Mouse (Mus musculus): Measurements from ENCODE around the gene Apoc3. TPM values are rescaled to one million over a fixed set of nuclear protein-coding genes. Genes with fewer than 3 reads are reported as not detected.

Gene Apoc3
- total RNA-seq, 2 experiments from 2014 or later: 1.2 to 1.6 TPM

- intact Hi-C loops (cut with DNase I): no loop called here
- DNase-seq (ENCODE audit: low spot score in 2 of 2): no peak
These were observed 213 bp upstream of the Apoc3 start for GRCm38 (mm10) chr9:46235649-46236048.

DNA sequence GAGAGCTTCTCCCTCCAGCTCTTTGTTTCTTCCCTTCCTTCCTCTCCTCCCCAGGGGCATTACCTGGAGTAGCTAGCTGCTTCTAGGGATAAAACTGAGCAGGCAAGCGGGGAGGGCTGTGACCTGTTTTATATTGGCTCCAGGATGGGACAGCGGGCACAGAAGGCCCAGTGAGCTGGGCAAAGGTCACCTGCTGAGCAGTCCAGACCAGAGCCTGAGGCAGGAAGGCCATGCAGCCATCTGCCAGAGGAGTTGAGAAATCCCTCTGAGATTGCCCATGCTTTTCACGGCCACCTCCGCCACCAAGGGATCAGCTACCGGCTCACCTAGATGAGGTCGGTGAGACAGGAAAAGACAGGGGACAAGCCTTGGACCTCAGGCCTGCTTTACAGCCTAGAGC lies 240 bp downstream of the Apoc3 start:
- intact Hi-C loops (cut with DNase I): no loop called here
- no peak for DNase-seq (ENCODE audit: low spot score in 2 of 2)

DNA sequence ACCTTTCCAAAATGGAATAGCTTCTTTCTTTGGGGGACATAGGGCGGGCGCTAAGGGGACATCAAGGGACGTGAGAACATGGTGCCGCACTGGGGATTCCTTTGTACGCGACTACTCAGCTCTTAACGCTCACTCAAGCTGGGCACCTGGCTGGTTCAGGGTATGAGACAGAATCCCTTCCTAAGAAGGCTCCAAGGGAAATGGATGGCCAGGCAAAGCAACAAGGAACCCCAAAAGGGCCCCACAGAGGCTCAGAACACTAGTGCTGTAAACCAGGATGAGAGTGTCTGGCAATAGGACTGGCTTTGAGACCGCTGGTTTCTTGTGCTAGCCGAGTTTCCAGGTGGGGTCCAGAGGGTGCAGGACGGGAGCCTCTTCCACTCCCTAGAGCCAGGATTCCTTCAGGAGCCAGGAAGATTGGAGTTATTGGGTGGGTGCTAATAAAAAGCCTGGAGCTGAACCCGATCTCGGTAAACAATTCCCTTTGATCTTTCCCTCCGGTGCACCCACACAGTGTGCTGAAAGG lies 4.9 kb downstream of the Apoc3 start:
- intact Hi-C loops (cut with DNase I): no loop called here
- no peak for DNase-seq (ENCODE audit: low spot score in 2 of 2)

DNA sequence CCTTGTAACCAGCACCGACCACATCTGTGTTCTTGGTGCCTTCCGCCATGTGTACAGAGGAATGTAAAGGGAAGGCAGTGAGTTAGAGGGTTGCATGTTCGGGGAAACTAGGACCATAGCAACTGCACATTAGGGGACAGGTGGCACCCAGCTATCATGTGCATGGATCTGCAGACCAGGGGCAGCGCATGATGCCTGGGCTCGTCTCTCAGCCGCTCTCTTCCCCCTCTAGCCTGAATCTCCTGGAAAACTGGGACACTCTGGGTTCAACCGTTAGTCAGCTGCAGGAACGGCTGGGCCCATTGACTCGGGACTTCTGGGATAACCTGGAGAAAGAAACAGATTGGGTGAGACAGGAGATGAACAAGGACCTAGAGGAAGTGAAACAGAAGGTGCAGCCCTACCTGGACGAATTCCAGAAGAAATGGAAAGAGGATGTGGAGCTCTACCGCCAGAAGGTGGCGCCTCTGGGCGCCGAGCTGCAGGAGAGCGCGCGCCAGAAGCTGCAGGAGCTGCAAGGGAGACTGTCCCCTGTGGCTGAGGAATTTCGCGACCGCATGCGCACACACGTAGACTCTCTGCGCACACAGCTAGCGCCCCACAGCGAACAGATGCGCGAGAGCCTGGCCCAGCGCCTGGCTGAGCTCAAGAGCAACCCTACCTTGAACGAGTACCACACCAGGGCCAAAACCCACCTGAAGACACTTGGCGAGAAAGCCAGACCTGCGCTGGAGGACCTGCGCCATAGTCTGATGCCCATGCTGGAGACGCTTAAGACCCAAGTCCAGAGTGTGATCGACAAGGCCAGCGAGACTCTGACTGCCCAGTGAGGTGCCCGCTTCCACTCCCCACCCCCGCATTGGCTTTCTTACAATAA lies 5.6 kb downstream of the Apoc3 start:
- DNase-seq (ENCODE audit: low spot score in 2 of 2): peak; percentile 89 to 96

GRCm38 (mm10) chr9:46228491-46228890 lies 6.9 kb downstream of the Apoc3 start, which contains the start of gene Apoa1:
Gene Apoa1, plus strand, starts transcription at chr9:46228580.
- DNase-seq (ENCODE audit: low spot score in 2 of 2): no peak
- intact Hi-C loops (cut with DNase I): no loop called here

More for the DNA sequence above, 5.6 kb downstream of the Apoc3 start:
- intact Hi-C loops (cut with DNase I): no loop called here

- intact Hi-C loops (cut with DNase I): no loop called here
- no peak for DNase-seq (ENCODE audit: low spot score in 2 of 2)
These were observed 8.3 kb downstream of the Apoc3 start for GRCm38 (mm10) chr9:46227064-46227614.

GRCm38 (mm10) chr9:46224945-46225660 lies 10.3 kb downstream of the Apoc3 start:
- DNase-seq (ENCODE audit: low spot score in 2 of 2): no peak
- intact Hi-C loops (cut with DNase I): no loop called here

DNA sequence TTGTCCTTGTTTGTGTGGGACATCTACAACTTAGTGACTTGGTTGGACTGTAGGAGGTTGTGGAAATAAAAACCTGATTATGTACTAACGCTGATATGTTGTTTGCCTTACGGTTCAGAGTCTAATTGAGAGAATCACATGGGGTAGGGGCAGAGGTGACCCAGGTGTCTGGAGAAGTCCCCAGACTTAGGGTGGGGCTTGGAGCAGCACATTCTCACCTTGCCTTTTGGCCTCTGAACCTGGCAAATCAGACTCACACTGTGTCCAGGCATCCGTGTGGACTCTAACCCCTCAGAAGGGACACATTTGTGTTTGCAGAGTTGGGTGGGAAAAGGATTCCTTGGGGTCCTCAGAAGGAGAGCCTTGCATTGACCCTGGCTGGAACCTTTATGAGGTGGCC lies 11.3 kb downstream of the Apoc3 start:
- DNase-seq (ENCODE audit: low spot score in 2 of 2): no peak
- intact Hi-C loops (cut with DNase I): no loop called here

DNA sequence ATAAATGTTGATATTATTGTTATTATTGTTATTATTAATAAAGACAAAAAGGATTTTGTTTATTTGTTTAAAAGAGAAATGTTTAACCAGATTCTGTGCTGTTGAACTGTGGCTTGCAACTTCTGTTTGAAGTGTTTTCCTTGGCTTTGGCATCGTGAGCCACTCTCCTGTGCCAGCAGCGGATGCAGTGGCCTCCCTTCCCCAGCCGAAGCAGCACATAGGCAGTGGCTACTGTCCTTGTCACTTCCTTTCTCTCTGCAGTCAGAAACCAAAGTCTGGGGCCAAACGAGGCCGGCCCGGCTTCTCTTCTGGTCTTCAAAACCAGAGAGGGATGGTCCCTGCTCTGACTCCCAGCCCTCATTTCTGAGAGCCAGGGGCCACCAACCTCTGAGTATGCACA lies 12.3 kb downstream of the Apoc3 start:
- no peak for DNase-seq (ENCODE audit: low spot score in 2 of 2)
- intact Hi-C loops (cut with DNase I): no loop called here

DNA sequence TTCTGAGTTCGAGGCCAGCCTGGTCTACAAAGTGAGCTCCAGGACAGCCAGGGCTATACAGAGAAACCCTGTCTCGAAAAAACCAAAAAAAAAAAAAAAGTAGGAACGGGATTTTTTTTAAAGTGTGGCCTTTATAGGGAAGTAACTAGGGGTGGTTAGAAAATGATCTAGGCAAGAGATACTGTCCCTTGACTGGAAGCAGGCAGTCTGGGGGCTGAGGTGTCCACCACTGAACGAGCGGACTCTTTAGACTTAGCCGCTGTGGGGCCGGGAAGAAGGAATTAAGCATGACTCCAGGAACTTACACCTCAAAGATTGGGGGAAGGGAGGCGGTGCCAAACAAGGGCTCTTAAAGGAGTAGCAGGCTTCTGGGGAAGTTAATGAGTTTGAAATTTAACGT lies 17.3 kb downstream of the Apoc3 start:
- intact Hi-C loops (cut with DNase I): no loop called here
- no peak for DNase-seq (ENCODE audit: low spot score in 2 of 2)

GRCm38 (mm10) chr9:46216744-46217470 lies 18.5 kb downstream of the Apoc3 start:
- DNase-seq (ENCODE audit: low spot score in 2 of 2): no peak
- intact Hi-C loops (cut with DNase I): no loop called here

DNA sequence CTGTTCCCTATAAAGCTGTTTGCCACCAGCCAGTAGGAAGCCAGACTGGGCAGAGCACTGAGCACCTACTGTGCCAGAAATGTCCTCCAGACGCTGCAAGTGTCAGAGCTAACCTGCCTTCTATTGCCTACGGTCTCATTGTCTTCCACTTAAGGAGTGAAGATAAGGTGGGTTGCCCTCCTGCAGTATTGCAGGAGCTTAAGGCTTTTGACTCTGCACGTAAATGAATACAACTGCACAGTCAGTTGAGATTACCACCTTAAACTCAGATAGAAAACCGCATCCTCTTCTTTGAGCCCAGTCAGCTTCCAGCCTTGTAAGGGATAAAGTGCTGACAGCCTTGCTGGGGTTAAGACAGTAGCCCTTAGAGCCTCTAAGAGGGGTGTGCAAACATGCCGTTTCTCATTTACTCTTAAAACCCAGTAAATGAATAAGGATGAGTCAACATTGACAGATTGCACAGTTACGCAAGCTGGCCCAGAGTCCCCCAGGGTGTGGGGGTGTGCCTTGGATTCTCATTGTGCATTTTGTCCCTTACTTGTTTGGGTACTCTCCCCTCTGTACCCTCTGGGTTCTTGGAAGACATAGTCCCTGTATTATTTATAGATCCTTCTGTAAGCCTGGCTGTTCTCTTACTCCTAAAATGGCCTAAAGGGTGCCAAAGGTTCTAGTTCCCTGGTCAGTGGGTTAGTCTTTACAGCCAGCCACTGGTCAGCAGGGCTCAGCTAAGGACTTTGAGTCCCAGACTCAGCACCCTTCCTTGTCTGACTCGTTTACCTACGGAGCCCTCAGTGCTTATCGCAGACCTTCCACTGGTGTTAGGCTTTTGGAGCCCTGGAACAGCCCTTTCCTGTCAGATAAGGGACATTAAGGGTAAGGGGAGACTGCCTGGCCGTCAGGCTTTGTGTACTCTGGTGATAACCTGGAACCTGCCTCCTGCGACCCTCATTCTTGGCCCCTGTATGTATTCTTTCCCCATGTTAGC lies 19.8 kb downstream of the Apoc3 start:
- intact Hi-C loops (cut with DNase I): no loop called here
- peak in 1 of 2 experiments; percentile 63 for DNase-seq (ENCODE audit: low spot score in 2 of 2)

DNA sequence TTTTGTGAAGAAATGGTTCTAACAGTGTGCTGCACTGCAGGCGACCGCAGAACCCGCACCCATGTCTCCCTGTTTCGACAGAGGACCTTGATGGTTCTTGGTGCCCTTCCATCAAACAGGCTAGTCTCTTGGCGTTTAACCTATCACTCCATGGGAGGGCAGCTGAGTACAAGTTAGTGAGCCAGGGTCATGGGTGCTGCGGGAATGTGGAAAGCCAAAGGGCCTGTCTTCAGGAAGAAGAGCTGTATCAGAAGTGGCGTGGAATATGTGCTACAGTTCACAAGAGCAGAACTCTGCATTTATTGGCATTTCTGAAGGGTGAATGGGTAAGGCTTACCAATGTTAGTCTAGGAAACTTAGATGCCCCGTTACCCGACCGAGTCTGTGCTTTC lies 20.5 kb downstream of the Apoc3 start:
- no peak for DNase-seq (ENCODE audit: low spot score in 2 of 2)
- intact Hi-C loops (cut with DNase I): no loop called here

DNA sequence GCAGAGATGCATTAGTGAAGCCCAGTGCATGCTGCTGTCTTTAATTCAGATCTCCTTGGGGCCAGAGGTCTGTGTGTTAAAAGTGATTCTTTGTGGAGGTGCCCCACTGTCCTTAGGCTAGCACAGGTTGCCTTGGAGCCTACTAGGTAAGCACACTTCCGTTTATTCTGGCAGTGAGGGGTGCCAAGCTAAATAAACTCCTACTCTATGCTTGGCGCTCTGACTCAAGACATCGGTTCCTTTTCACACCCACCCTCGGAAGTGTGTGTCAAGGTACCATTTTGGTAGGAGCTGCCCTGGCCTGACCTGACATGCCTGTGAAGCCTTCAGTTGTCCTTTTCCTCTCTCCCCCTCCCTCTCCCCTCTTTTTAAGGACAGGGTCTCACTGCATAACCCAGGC lies 21.2 kb downstream of the Apoc3 start:
- intact Hi-C loops (cut with DNase I): no loop called here
- DNase-seq (ENCODE audit: low spot score in 2 of 2): peak in 1 of 2 experiments; percentile 13

DNA sequence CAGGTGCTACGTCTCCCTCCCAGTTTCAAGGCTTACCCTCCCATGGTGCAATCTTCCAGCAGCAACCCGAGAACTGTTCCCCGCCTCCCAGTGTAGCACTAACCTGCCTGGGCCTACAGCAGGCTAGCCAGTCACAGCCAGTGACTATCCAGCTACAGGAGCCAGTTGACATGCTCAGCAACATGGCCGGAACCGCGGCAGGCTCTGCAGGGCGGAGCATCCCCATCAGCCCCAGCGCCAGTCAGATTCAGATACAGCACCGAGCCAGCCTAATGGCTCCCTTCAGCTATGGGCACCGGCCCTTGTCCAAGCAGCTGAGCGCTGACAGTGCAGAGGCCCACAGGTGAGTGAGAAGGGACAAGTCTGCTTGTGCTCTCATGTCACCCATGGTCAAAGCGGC lies 25.0 kb downstream of the Apoc3 start:
- intact Hi-C loops (cut with DNase I): no loop called here
- no peak for DNase-seq (ENCODE audit: low spot score in 2 of 2)

DNA sequence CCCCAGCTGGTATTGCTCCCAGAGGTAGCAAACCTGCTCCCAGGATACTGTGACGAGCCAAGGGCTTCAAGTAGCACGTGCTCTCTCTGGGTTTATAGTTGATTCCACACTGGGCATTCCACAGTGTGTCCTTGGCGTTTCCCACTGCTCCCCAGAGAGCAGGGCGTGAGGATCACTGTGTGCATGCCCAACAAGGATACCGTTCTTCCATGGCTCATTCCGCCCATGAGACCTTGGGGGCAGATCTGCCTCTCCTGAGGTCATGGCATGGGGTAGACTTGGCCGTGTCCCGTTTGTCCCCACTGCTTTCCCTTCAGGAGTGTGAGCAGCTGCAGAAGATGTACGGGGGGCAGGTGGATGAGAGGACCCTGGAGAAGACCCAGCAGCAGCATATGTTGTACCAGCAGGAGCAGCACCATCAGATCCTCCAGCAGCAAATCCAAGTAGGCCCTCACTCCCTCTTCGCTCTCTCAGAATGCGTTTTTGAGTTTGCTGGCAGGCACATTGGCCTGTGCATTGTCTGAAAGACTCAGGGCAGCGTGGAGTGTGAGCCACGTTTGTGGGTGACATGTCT lies 26.9 kb downstream of the Apoc3 start:
- intact Hi-C loops (cut with DNase I): no loop called here
- no peak for DNase-seq (ENCODE audit: low spot score in 2 of 2)

GRCm38 (mm10) chr9:46207501-46207869 lies 28.0 kb downstream of the Apoc3 start:
- intact Hi-C loops (cut with DNase I): no loop called here

DNA sequence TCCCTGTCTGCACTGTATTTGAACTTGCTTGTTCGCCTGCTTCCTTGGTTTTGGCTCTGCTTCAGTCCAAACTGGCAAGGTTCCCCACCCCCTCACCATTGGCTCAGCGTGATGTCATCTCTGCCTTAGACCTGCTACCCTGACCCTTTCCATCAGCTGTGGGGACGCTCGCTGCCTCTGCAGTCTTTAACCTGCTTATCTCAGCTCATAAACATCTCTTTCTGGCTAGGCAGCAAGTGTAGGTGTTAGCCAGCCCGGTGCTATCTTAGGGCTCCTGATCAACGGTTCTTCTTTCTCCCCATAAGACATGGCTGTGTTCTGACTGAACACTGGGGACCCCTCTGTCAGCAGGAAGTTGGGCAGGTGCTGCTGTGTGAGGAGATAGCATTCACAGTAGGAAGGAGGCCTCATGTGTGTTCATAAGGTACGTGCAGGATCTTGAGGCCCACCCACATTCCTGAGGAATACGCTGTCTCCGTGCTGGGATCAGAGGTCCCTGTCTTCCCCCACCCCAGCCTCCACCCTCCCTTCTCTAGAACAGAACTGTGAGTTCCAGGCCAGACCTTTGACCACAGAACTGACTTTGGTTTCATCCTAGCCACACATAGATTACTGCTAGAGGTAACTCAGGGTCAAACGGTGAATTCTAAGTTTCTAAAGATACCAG lies 28.5 kb downstream of the Apoc3 start:
- DNase-seq (ENCODE audit: low spot score in 2 of 2): peak in 1 of 2 experiments; percentile 14
- intact Hi-C loops (cut with DNase I): no loop called here

More at GRCm38 (mm10) chr9:46207501-46207869, 28.0 kb downstream of the Apoc3 start:
- DNase-seq (ENCODE audit: low spot score in 2 of 2): no peak

Measured in left cerebral cortex, postnatal 25 days (tissue).